Mouse (Mus musculus) urinary bladder, postnatal 14 days (tissue): ENCODE measurements around the gene Cs.

ENCODE experiments used
- DNase-seq: peaks from one replicate; pipeline ENCODE4 v3.0.0; 2021; ENCODE audit warnings: low spot score

Cs gene

GRCm38 (mm10) chr10:128372989-128373748, 35.6 kb downstream of the Cs start:
- DNase-seq: no peak

- DNase-seq: no peak
Measured at GRCm38 (mm10) chr10:128374393-128374792, 36.9 kb downstream of the Cs start.

GRCm38 (mm10) chr10:128376099-128376454, 38.5 kb downstream of the Cs start:
- no peak for DNase-seq

- peak; percentile 86 for DNase-seq
Measured at GRCm38 (mm10) chr10:128376455-128377211, 39.1 kb downstream of the Cs start, which contains the start of gene Ankrd52. Ankrd52 (plus strand) TSS chr10:128377115.

GRCm38 (mm10) chr10:128377222-128377939, 39.8 kb downstream of the Cs start:
- DNase-seq: peak; percentile 35

GRCm38 (mm10) chr10:128377940-128378448, 40.5 kb downstream of the Cs start:
- no peak for DNase-seq

- DNase-seq: no peak
Measured at GRCm38 (mm10) chr10:128378462-128378861, 40.9 kb downstream of the Cs start.

- no peak for DNase-seq
Measured at GRCm38 (mm10) chr10:128379260-128379659, 41.7 kb downstream of the Cs start.

GRCm38 (mm10) chr10:128380565-128380964, 43.0 kb downstream of the Cs start:
- DNase-seq: no peak

GRCm38 (mm10) chr10:128382482-128382881, 44.9 kb downstream of the Cs start:
- no peak for DNase-seq

- no peak for DNase-seq
Measured at GRCm38 (mm10) chr10:128385902-128386301, 48.4 kb downstream of the Cs start.

GRCm38 (mm10) chr10:128388941-128389340, 51.4 kb downstream of the Cs start:
- DNase-seq: no peak

GRCm38 (mm10) chr10:128389570-128389969, 52.0 kb downstream of the Cs start:
- no peak for DNase-seq

GRCm38 (mm10) chr10:128390366-128390765, 52.8 kb downstream of the Cs start:
- no peak for DNase-seq

GRCm38 (mm10) chr10:128391850-128392249, 54.3 kb downstream of the Cs start:
- DNase-seq: no peak

- DNase-seq: no peak
Measured at GRCm38 (mm10) chr10:128396017-128396673, 58.6 kb downstream of the Cs start.

GRCm38 (mm10) chr10:128396716-128397264, 59.3 kb downstream of the Cs start:
- no peak for DNase-seq

GRCm38 (mm10) chr10:128397466-128397865, 59.9 kb downstream of the Cs start:
- DNase-seq: no peak

- DNase-seq: no peak
Measured at GRCm38 (mm10) chr10:128400338-128400737, 62.8 kb downstream of the Cs start.

- no peak for DNase-seq
Measured at GRCm38 (mm10) chr10:128401056-128401455, 63.5 kb downstream of the Cs start, which contains the start of gene Slc39a5. Slc39a5 (minus strand) TSS chr10:128401229.

- no peak for DNase-seq
Measured at GRCm38 (mm10) chr10:128401638-128402037, 64.1 kb downstream of the Cs start.

- no peak for DNase-seq
Measured at GRCm38 (mm10) chr10:128403931-128404330, 66.4 kb downstream of the Cs start.
